Mouse (Mus musculus) liver, embryonic 12.5 days (tissue): ENCODE data around the gene Sdc1. TPM values are rescaled to one million over a fixed set of nuclear protein-coding genes. Genes with fewer than 3 reads are reported as not detected.
A peak's percentile ranks its signal among the peaks of the same experiment; 100 is the strongest.

Source experiments
- ATAC-seq: fragments of 200-750 bp; cut with Nextera tagmentation; 2 replicates; pipeline ENCODE4 v1.8.0; 2017; ENCODE audit warnings: moderate number of reproducible peaks, mild to moderate bottlenecking, moderate library complexity
- H3K27ac ChIP-seq: fragments of 300-500 bp; sonication (generic); 2 replicates; pipeline ENCODE4 v1.5.1; 2016; ENCODE audit warnings: mild to moderate bottlenecking
- H3K27me3 ChIP-seq: fragments of 300-500 bp; sonication (generic); replicated peaks from 2 replicates; pipeline ENCODE4 v1.6.1; 2016; ENCODE audit warnings: mild to moderate bottlenecking, moderate library complexity
- H3K36me3 ChIP-seq: fragments of 300-500 bp; sonication (generic); 2 replicates; pipeline ENCODE4 v1.6.1; 2016; ENCODE audit warnings: mild to moderate bottlenecking, moderate library complexity
- H3K4me1 ChIP-seq: fragments of 300-500 bp; sonication (generic); 2 replicates; pipeline ENCODE4 v1.6.1; 2016
- H3K4me2 ChIP-seq: fragments of 300-500 bp; sonication (generic); 2 replicates; pipeline ENCODE4 v1.6.1; 2016; ENCODE audit warnings: mild to moderate bottlenecking, moderate library complexity
- H3K4me3 ChIP-seq: fragments of 300-500 bp; sonication (generic); 2 replicates; pipeline ENCODE4 v1.5.1; 2016; ENCODE audit warnings: mild to moderate bottlenecking, moderate library complexity
- H3K9ac ChIP-seq: fragments of 300-500 bp; sonication (generic); 2 replicates; pipeline ENCODE4 v1.6.1; 2016; ENCODE audit warnings: mild to moderate bottlenecking, moderate library complexity
- H3K9me3 ChIP-seq: fragments of 300-500 bp; sonication (generic); replicated peaks from 2 replicates; pipeline ENCODE4 v1.6.1; 2016; ENCODE audit warnings: mild to moderate bottlenecking, moderate library complexity
- WGBS: fragments of 180-500 bp; shearing (Covaris S2); methylation state at CpG from one replicate; pipeline ENCODE4 v1.1.7; 2016; ENCODE audit not compliant: insufficient replicate concordance; 5-methylcytosine and 5-hydroxymethylcytosine counted together
- polyA plus RNA-seq: library from polyadenylated mRNA; unstranded; fragments of >200 nt; fragmentation: Nextera tagmentation; extraction: Ambion mirVana; gene quantifications from 2 replicates; pipeline ENCODE4 v1.2.1, GENCODE M21; 2016

Gene Sdc1
- polyA plus RNA-seq, 1 experiment from 2014 or later: 30.2 TPM

DNA sequence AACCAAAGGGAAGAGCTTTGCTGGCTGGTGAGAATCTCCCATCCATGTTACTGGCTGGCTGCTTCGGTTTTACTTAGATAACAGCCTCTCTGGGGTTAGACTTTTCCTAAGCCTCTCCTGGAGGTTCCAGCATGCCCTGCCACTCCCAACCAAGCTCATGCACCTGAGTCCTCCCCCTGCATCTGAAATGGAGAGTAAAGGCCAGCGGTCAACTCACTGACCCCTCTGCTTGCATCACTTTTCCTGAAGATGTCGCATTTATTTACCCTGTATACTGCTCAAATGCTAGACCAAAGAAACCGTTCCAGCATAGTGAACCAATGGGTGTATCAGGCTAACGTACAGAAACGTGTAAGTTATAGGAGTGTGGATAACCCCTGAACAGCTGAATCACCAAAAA lies 38.5 kb downstream of the Sdc1 start:
- no peak overlapping the region for H3K27ac ChIP-seq
- H3K27me3 ChIP-seq: 0 out of 2 replicates have a peak, but pooled peaks cover under 1% of the 10 kb centered on the region
- no peaks in the 10 kb centered on the region for H3K9me3 ChIP-seq
- H3K36me3 ChIP-seq: no peaks in the 10 kb centered on the region
- no peak overlapping the region for H3K9ac ChIP-seq
- ATAC-seq: no peak
- H3K4me2 ChIP-seq: no peak overlapping the region
- no peak overlapping the region for H3K4me3 ChIP-seq
- H3K4me1 ChIP-seq: peaks cover 7% of the 10 kb centered on the region; the same call in 1 of the 2 replicates
- WGBS: 65% methylated on average over 6 of the region's 6 CpGs

DNA sequence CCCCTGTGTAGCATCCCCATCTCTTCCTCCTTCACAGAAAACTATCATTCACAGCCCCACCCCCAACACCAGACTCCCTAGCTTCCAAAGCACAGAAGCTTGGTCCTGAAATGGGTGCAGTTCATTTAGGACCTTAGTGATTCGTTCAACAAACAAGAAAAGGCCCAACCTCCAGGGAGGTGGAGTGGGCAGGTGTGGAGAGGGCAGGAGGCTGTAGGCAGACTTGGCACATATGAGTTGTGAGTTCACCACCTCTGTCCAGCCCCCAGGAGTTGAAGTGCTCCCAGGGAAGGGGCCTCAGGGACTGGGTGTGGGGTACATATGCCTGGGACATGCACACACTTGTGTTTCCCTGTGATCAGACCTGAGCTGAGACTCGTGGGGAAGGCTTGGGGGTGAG lies 39.8 kb downstream of the Sdc1 start:
- Histone ChIP-seq H3K4me1 (peaks cover 7% of the 10 kb centered on the region; the same call in 1 of the 2 replicates), H3K9ac (no peak overlapping the region), H3K9me3 (no peaks in the 10 kb centered on the region), H3K27ac (no peak overlapping the region), H3K4me3 (no peak overlapping the region), H3K36me3 (no peaks in the 10 kb centered on the region), H3K4me2 (no peak overlapping the region), H3K27me3 (peaks cover 3% of the 10 kb centered on the region; the same call in 1 of the 2 replicates)
- whole genome bisulfite sequencing: 37% methylated on average over 2 of the region's 2 CpGs
- no peak for ATAC-seq

DNA sequence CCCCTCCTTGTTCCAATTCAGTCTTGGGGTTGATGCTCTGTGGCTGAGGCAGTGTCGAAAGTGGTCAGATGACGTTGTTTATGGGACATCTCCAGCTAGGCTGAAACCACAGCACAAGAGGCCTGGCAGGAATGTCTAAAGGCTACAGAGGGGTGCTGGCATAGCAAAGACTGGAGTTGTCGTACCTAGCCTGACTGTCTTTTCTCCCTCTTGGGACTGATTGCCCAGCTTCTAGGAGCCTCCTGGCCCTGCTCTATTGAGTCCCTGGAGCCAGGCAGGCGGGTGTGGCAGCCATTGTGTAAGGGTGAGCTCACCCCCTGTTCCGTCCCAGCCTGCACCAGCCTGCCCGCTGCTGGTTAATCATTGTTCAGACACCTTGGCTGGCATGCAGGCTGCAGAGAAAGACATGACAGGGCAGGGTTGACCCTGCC lies 40.3 kb downstream of the Sdc1 start:
- no peak overlapping the region for H3K4me2 ChIP-seq
- peaks cover 3% of the 10 kb centered on the region; the same call in 1 of the 2 replicates for H3K27me3 ChIP-seq
- H3K9me3 ChIP-seq: no peaks in the 10 kb centered on the region
- no peak overlapping the region for H3K27ac ChIP-seq
- peaks cover 7% of the 10 kb centered on the region; the same call in 1 of the 2 replicates for H3K4me1 ChIP-seq
- H3K36me3 ChIP-seq: no peaks in the 10 kb centered on the region
- H3K9ac ChIP-seq: no peak overlapping the region
- peak; percentile 59 for ATAC-seq
- no peak overlapping the region for H3K4me3 ChIP-seq
- WGBS: 56% methylated on average over 6 of the region's 6 CpGs

DNA sequence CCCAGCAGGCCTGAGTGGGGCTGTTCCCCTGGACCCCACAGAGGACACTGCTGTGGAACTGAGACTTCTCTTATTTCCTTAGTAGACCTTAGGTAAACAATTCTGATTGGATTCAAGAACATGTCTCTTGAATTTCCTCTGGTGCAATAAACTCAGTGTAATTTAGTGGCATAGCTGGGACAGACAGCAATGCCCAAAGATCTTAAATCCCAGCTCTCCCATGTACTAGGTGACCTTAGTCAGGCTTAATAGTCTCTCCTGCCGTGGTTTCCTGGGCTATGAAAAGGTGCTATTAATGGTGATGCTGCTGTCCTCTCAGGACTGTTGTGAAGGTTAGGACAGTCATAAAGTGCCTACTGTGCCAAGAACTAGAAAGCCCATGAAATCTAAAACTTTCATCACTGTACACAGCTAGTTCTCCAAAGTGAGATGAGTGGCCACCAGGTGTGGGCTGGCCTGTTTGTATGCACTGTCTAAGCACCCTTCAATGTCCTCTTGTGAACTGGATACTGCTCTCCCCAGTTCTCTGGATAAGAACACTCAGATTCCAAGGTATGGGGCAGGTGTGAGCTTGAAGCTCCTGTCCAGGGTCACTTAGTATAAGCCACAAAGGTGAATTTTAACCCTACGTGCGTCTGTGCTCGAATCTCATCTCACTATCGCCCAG lies 40.9 kb downstream of the Sdc1 start:
- no peak overlapping the region for H3K4me2 ChIP-seq
- H3K27ac ChIP-seq: no peak overlapping the region
- no peaks in the 10 kb centered on the region for H3K36me3 ChIP-seq
- WGBS: 68% methylated on average over 5 of the region's 5 CpGs
- H3K9ac ChIP-seq: no peak overlapping the region
- peaks cover 3% of the 10 kb centered on the region; the same call in 1 of the 2 replicates for H3K27me3 ChIP-seq
- H3K4me1 ChIP-seq: peaks cover 7% of the 10 kb centered on the region; the same call in 1 of the 2 replicates
- no peak overlapping the region for H3K4me3 ChIP-seq
- H3K9me3 ChIP-seq: no peaks in the 10 kb centered on the region
- ATAC-seq: no peak

DNA sequence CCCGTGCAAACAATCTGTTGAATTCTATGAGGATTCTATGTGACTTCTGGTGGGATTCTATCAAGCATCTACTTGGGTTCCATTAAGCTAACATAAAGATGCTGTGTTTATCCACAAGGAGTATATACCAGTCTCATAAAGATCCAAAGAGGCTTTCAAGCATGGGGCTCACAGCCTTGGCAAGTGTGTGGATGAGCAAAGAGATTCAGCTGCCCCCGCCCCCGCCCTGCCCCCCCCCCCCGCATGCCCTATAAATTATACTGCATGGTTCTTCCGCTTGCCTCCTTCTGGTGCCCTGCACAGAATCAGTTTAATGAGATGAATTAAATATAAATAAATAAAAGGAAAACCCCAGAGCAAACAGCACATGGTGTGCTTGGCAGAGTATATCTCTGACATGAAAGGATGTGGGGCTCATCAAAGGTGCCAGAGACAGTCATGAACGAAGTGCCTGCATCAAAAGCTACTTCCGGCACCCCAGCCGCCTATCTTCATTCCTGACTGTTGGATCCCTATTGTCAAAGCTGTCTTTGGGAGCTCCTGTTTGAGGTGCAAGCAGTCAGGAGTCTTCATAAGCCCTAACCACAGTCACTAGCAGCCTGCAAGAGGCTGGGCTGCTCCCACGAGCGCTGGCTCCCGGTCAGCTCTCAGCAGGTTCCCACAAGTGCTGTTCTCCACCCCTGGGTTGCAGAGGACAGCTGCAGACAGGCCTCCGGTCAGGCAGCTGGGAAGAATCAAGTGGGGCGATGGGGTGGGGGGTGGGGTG lies 46.5 kb downstream of the Sdc1 start:
- 33% methylated on average over 13 of the region's 13 CpGs for WGBS
- no peak overlapping the region for H3K4me2 ChIP-seq

DNA sequence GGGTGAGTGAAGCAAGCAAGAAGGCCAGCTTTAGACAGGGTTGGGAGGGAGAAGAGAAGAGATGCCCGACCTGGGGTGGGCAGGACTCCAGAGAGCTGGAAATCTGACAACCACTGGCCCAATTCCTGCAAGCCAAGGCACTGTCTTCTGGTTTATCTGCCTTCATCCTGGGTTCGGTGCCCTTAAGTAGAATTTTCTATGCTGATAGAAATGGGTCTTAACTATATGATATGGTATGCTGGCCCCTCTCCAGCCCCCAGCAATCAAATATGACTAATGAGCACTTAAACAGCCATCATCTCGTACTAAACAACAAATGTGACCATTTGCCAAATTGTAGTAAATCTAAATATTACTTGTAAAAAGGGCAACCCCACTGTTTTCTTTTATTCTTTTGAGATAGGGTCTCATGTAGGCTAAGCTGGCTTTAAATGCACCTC lies 47.1 kb downstream of the Sdc1 start:
- H3K36me3 ChIP-seq: no peaks in the 10 kb centered on the region
- ATAC-seq: no peak
- no peak overlapping the region for H3K4me3 ChIP-seq
- H3K9me3 ChIP-seq: no peaks in the 10 kb centered on the region
- H3K27me3 ChIP-seq: peaks cover 11% of the 10 kb centered on the region; the same call in 1 of the 2 replicates
- H3K27ac ChIP-seq: no peak overlapping the region
- H3K4me2 ChIP-seq: no peak overlapping the region
- 50% methylated on average over 3 of the region's 3 CpGs for WGBS
- no peak overlapping the region for H3K9ac ChIP-seq
- H3K4me1 ChIP-seq: no peaks in the 10 kb centered on the region

More for the DNA sequence above, 46.5 kb downstream of the Sdc1 start:
- Histone ChIP-seq H3K4me1 (no peaks in the 10 kb centered on the region), H3K9ac (no peak overlapping the region), H3K27ac (no peak overlapping the region), H3K9me3 (no peaks in the 10 kb centered on the region), H3K4me3 (no peak overlapping the region), H3K36me3 (no peaks in the 10 kb centered on the region), H3K27me3 (peaks cover 11% of the 10 kb centered on the region; the same call in 1 of the 2 replicates)
- ATAC-seq: no peak

DNA sequence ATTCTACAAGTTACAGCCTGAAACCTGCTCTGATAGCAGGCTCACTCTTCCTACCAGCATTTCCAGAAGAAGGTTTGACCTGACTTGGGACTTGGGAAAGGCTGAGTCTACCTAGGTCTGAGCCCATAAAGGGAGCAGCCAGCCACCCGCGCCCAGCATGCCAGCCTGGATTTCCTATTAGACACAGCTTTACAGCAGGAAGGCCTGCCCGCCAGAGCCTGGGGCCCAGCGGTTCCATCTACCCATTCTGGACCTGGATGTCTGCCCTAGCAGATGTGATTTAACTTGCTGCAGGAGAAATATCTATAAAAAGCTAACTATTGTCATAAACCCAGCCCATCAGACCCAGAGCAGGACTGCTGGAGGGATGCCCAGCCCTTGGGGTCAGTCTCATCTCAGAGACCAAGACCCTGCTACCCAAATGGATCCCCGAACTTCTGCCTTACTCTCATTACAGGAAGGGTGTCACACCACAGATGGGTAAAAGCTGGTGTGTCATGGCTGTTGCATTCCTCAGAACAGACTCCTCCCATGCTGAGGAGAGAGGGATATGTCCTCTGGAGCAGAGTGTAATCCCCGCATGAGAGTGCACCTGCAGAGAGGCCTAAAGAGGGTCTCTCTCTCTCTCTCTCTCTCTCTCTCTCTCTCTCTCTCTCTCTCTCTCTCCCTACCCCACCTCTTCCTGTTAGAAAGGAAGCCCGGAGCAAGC lies 54.0 kb downstream of the Sdc1 start:
- no peaks in the 10 kb centered on the region for H3K36me3 ChIP-seq
- H3K4me3 ChIP-seq: no peak overlapping the region
- WGBS: 63% methylated on average over 7 of the region's 7 CpGs
- H3K27ac ChIP-seq: no peak overlapping the region
- ATAC-seq: no peak
- no peaks in the 10 kb centered on the region for H3K9me3 ChIP-seq
- H3K27me3 ChIP-seq: no peaks in the 10 kb centered on the region
- no peak overlapping the region for H3K4me2 ChIP-seq
- no peaks in the 10 kb centered on the region for H3K4me1 ChIP-seq
- H3K9ac ChIP-seq: no peak overlapping the region

DNA sequence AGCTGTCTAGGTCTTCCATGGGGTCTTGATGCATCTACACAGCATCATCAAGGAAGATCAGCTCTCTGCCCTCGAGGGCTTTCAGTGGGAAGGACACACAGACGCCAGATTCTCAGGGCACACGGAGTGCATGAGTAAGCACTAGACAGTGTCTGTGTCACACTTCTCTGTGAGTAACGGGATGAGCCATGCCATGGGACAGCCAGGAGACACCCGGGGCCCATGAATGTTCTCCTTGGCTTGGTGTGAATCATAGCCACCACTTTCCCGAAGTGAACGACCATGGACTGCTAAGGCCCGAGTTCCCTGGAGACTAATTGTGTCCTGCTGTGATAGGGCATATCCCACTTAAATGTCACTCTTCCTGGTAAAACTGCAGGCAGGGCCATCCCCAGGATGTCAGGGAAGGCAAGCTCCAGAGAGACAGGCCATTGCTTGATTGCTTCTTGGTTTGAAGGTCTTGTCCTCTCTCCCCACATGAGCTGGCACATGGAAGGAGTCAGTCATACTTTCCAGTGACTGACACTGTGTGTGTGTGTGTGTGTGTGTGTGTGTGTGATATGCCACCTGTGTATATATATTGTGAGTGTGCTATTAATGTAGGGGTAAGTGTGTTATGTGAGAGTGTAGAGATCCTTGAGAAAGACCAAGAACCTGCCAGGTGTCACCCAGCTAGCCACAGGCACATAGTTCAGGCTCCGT lies 56.0 kb downstream of the Sdc1 start:
- no peak overlapping the region for H3K9ac ChIP-seq
- H3K4me3 ChIP-seq: no peak overlapping the region
- no peaks in the 10 kb centered on the region for H3K4me1 ChIP-seq
- no peaks in the 10 kb centered on the region for H3K27me3 ChIP-seq
- ATAC-seq: no peak
- H3K4me2 ChIP-seq: no peak overlapping the region
- no peak overlapping the region for H3K27ac ChIP-seq
- no peaks in the 10 kb centered on the region for H3K9me3 ChIP-seq
- WGBS: 71% methylated on average over 9 of the region's 9 CpGs
- H3K36me3 ChIP-seq: no peaks in the 10 kb centered on the region

DNA sequence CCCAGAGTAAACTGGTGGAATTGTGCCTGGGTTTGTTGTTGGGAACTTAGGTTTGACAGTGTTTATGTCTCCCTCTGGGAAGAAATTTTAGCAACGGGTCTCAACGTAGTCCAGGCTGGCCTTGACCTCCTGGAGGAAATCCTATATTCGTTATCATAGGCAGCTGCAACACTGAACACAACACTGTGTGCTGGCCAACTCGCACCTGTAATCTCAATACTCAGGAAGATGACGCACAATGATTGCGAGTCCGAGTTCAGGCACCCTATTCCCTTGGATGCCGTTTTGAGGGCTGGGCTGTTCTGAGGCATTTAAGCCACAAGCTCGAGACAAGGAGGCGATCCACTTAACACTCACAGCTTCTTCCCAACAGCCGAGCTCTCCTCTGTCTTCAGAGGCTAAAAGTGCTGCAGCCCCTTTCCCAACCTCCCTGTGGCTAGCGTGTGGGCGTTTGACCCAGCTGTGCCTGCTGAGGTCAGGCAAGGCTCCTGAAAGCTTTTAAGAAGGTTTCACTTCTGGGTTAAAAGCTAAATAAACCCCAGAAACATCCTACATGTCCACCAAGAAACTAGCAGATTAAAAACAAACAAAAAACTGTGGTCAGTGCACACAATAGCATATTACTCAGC lies 58.0 kb downstream of the Sdc1 start:
- H3K4me1 ChIP-seq: no peaks in the 10 kb centered on the region
- H3K9me3 ChIP-seq: no peaks in the 10 kb centered on the region
- no peak overlapping the region for H3K27ac ChIP-seq
- H3K27me3 ChIP-seq: 0 out of 2 replicates have a peak, but pooled peaks cover under 1% of the 10 kb centered on the region
- H3K4me3 ChIP-seq: no peak overlapping the region
- H3K36me3 ChIP-seq: no peaks in the 10 kb centered on the region
- no peak overlapping the region for H3K4me2 ChIP-seq
- 52% methylated on average over 13 of the region's 13 CpGs for WGBS
- no peak overlapping the region for H3K9ac ChIP-seq
- ATAC-seq: no peak

DNA sequence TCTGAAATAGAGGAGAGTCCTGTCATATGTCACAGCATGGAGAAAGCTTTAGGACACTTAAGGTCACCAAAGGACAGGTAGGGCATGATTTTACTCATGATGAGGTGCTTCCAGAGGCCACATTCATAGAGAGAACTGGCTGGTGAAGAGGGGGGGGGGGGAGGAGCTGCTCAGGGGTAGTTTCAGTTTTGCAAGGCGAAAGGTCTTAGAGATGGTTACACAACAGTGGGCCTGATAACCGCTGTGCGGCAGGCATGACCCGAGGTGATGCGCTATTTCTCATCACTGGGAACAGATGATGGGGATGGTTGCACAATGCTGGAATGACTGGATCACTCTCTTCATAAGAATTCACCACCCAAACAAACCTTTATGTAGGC lies 58.5 kb downstream of the Sdc1 start:
- Histone ChIP-seq H3K36me3 (no peaks in the 10 kb centered on the region), H3K9me3 (no peaks in the 10 kb centered on the region), H3K9ac (no peak overlapping the region), H3K4me2 (no peak overlapping the region), H3K4me3 (no peak overlapping the region), H3K4me1 (no peaks in the 10 kb centered on the region), H3K27me3 (0 out of 2 replicates have a peak, but pooled peaks cover 6% of the 10 kb centered on the region), H3K27ac (no peak overlapping the region)
- WGBS: 78% methylated on average over 5 of the region's 5 CpGs
- no peak for ATAC-seq

DNA sequence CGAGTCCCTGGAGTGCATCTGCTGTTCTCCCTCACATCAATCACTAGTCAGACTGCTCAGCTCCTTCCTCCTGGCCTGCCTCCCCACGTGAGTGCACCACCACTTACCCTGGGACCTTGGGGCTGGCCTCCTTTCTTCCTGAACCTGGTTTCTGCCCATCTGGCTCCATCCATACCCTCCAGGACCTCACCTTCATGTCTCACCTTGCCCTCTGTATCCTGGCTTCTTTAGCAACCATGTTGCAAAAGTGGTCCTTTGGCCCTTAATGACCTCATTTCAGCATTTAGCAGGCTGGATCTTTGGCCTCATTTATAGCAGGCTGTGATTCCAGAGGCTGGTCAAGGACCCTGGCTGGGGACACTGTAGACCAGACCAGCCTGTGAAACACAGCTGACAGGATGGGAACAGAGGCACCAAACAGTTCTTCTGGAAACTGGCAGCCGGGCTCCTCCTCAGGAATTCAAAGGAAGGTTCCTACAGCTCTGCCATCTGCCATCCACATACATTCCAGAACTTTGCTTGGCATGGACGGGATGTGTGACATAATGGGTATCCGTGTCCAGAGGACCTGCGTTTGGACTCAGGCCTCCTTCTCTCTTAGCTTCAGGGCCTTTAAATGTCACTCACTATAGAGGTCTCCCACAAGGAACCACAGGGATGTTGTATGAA lies 60.0 kb downstream of the Sdc1 start:
- Histone ChIP-seq H3K4me3 (no peak overlapping the region), H3K27me3 (0 out of 2 replicates have a peak, but pooled peaks cover 6% of the 10 kb centered on the region), H3K9ac (no peak overlapping the region), H3K27ac (no peak overlapping the region), H3K4me2 (no peak overlapping the region), H3K4me1 (no peaks in the 10 kb centered on the region), H3K9me3 (no peaks in the 10 kb centered on the region), H3K36me3 (no peaks in the 10 kb centered on the region)
- WGBS: 48% methylated on average over 6 of the region's 6 CpGs
- ATAC-seq: no peak
